Mouse (Mus musculus): ENCODE measurements at regions not wholly inside any gene's neighbourhood (a gene's known extent, or its start where the extent isn't known, plus 50 kb on each side); places are given as distances from the start of the nearest gene placed in this dataset.

- no peak overlapping the region for H3K27ac ChIP-seq (ENCODE audit: insufficient read depth, low read depth)
- in situ Hi-C loops (cut with MboI; ENCODE audit: low pct_ligation_motif_present, low pct_unique_long_range_greater_than_20kb, low sequenced_read_pairs) = no loop called here
- dilution Hi-C loops (cut with MboI; ENCODE audit: extremely low pct_ligation_motif_present, extremely low pct_unique_long_range_greater_than_20kb, low sequenced_read_pairs) = no loop called here
- H3K4me2 ChIP-seq (ENCODE audit: insufficient read depth, low read depth, poor library complexity, severe bottlenecking) = no peak overlapping the region
- no peaks in the 10 kb centered on the region for H3K9me3 ChIP-seq (replicated peaks; ENCODE audit: low read length)
- H3K9ac ChIP-seq (ENCODE audit: insufficient read depth, low read depth) = no peak overlapping the region
- no peak for TF ChIP-seq TBP (conservative IDR thresholded peaks at IDR 0.05; ENCODE audit: low read depth, low read length)
- peak; percentile 42; the same call in 1 of the 2 replicates for TF ChIP-seq MAFK (IDR thresholded peaks at IDR 0.05; ENCODE audit: insufficient replicate concordance, low read length)
- TF ChIP-seq ZNF384 (IDR thresholded peaks at IDR 0.05; ENCODE audit: low read depth, low read length) = peak; percentile 97
- TF ChIP-seq ELF1 (IDR thresholded peaks at IDR 0.05; ENCODE audit: low read depth, low read length) = 0 out of 2 replicates have a peak, but pooled peaks have one; percentile 16
- 0 out of 2 replicates have a peak, but pooled peaks have one; percentile 39 for TF ChIP-seq TCF12 (IDR thresholded peaks at IDR 0.05; ENCODE audit: low read depth, low read length)
- peak; percentile 8; the same call in 1 of the 2 replicates for TF ChIP-seq BHLHE40 (IDR thresholded peaks at IDR 0.05; ENCODE audit: low read depth, low read length)
- no peak for TF ChIP-seq ZKSCAN1 (IDR thresholded peaks at IDR 0.05; ENCODE audit: borderline replicate concordance, low read depth, low read length)
- TF ChIP-seq ETS1 (conservative IDR thresholded peaks at IDR 0.05; ENCODE audit: low read depth, low read length) = peak; percentile 61; the same call in 1 of the 2 replicates
- peak; percentile 72 for TF ChIP-seq IRF4 (IDR thresholded peaks at IDR 0.05; ENCODE audit: low read depth, low read length)
- peak; percentile 71 for TF ChIP-seq MEF2A (IDR thresholded peaks at IDR 0.05; ENCODE audit: borderline replicate concordance, low read depth, low read length)
- TF ChIP-seq EP300 (IDR thresholded peaks at IDR 0.05; ENCODE audit: low read length) = peak; percentile 79
- no peaks in the 10 kb centered on the region for H3K36me3 ChIP-seq (replicated peaks in 1 of 2; ENCODE audit: control insufficient read depth in 1 of 2, insufficient read depth in 1 of 2, low read length in 1 of 2)
- H3K4me1 ChIP-seq (ENCODE audit: control insufficient read depth in 1 of 2, insufficient read depth in 2 of 2) = peaks cover 0 to 35% of the 10 kb centered on the region in 2 experiments; a peak in 2 of 4 replicates
- no peaks in the 10 kb centered on the region for H3K79me2 ChIP-seq (replicated peaks; ENCODE audit: control insufficient read depth, extremely low read depth, insufficient read depth, poor library complexity, severe bottlenecking)
- H3K27me3 ChIP-seq (replicated peaks) = no peaks in the 10 kb centered on the region
- peak; percentile 82 for DNase-seq (ENCODE audit: extremely low read depth)
- no peak overlapping the region for H3K4me3 ChIP-seq (replicated peaks in 1 of 3; ENCODE audit: low read depth in 2 of 3, low read length in 2 of 3, poor library complexity in 1 of 3)
Measured at GRCm38 (mm10) chr12:67332483-67332998, 110.2 kb upstream of the Mdga2 start.

GRCm38 (mm10) chr12:67326326-67326725 lies 104.0 kb upstream of the Mdga2 start:
- H3K27ac ChIP-seq (ENCODE audit: insufficient read depth, low read depth) = no peak overlapping the region
- no peaks in the 10 kb centered on the region for H3K27me3 ChIP-seq (replicated peaks)
- no peaks in the 10 kb centered on the region for H3K9me3 ChIP-seq (replicated peaks; ENCODE audit: low read length)
- in situ Hi-C loops (cut with MboI; ENCODE audit: low pct_ligation_motif_present, low pct_unique_long_range_greater_than_20kb, low sequenced_read_pairs) (no loop called here), dilution Hi-C loops (cut with MboI; ENCODE audit: extremely low pct_ligation_motif_present, extremely low pct_unique_long_range_greater_than_20kb, low sequenced_read_pairs) (no loop called here)
- H3K4me1 ChIP-seq (ENCODE audit: control insufficient read depth in 1 of 2, insufficient read depth in 2 of 2) = peaks cover 0 to 10% of the 10 kb centered on the region in 2 experiments; a peak in 2 of 4 replicates
- H3K36me3 ChIP-seq (replicated peaks in 1 of 2; ENCODE audit: control insufficient read depth in 1 of 2, insufficient read depth in 1 of 2, low read length in 1 of 2) = no peaks in the 10 kb centered on the region
- TF ChIP-seq POLR2AphosphoS2 (IDR thresholded peaks at IDR 0.05; ENCODE audit: low read depth, low read length) = no peak
- TF ChIP-seq CHD2 (IDR thresholded peaks at IDR 0.05; ENCODE audit: low read length) = no peak
- TF ChIP-seq CTCF (conservative IDR thresholded peaks at IDR 0.05 in 1 of 2, IDR thresholded peaks at IDR 0.05 in 1 of 2; ENCODE audit: low read depth in 2 of 2, low read length in 2 of 2) = no peak
- no peak for TF ChIP-seq GABPA (IDR thresholded peaks at IDR 0.05; ENCODE audit: insufficient replicate concordance, low read depth, low read length)
- TF ChIP-seq ZC3H11A (IDR thresholded peaks at IDR 0.05; ENCODE audit: low read depth, low read length) = no peak
- no peak for TF ChIP-seq HCFC1 (IDR thresholded peaks at IDR 0.05; ENCODE audit: low read depth, low read length)
- TF ChIP-seq TCF12 (IDR thresholded peaks at IDR 0.05; ENCODE audit: low read depth, low read length) = no peak
- TF ChIP-seq JUND (conservative IDR thresholded peaks at IDR 0.05; ENCODE audit: low read depth, low read length) = no peak
- no peak for TF ChIP-seq USF1 (IDR thresholded peaks at IDR 0.05; ENCODE audit: low read depth, low read length)
- no peak for TF ChIP-seq CHD1 (IDR thresholded peaks at IDR 0.05; ENCODE audit: low read depth, low read length)
- no peak for TF ChIP-seq TBP (conservative IDR thresholded peaks at IDR 0.05; ENCODE audit: low read depth, low read length)
- no peak overlapping the region for H3K4me3 ChIP-seq (replicated peaks in 1 of 3; ENCODE audit: low read depth in 2 of 3, low read length in 2 of 3, poor library complexity in 1 of 3)
- H3K79me2 ChIP-seq (replicated peaks; ENCODE audit: control insufficient read depth, extremely low read depth, insufficient read depth, poor library complexity, severe bottlenecking) = no peaks in the 10 kb centered on the region
- H3K9ac ChIP-seq (ENCODE audit: insufficient read depth, low read depth) = no peak overlapping the region
- no peak for DNase-seq (ENCODE audit: extremely low read depth)
- no peak overlapping the region for H3K4me2 ChIP-seq (ENCODE audit: insufficient read depth, low read depth, poor library complexity, severe bottlenecking)

Data from CH12.LX (cell line).